Mouse (Mus musculus) embryonic facial prominence, embryonic 12.5 days (tissue): ENCODE results near the gene Rnf216. TPM values are rescaled to one million over a fixed set of nuclear protein-coding genes. Genes with fewer than 3 reads are reported as not detected.

Source experiments
- ATAC-seq: fragments of 200-750 bp; cut with Nextera tagmentation; 2 replicates; pipeline ENCODE4 v1.8.0; 2017; ENCODE audit not compliant: insufficient number of reproducible peaks, insufficient read depth, low FRiP score, low TSS enrichment
- H3K27ac ChIP-seq: fragments of 300-500 bp; sonication (generic); 2 replicates; pipeline ENCODE4 v1.5.1; 2016; ENCODE audit warnings: mild to moderate bottlenecking
- H3K27me3 ChIP-seq: fragments of 300-500 bp; sonication (generic); 2 replicates; pipeline ENCODE4 v1.6.1; 2016; ENCODE audit warnings: mild to moderate bottlenecking, moderate library complexity
- H3K36me3 ChIP-seq: fragments of 300-500 bp; sonication (generic); 2 replicates; pipeline ENCODE4 v1.6.1; 2016; ENCODE audit warnings: mild to moderate bottlenecking
- H3K4me1 ChIP-seq: fragments of 300-500 bp; sonication (generic); 2 replicates; pipeline ENCODE4 v1.6.1; 2016
- H3K4me2 ChIP-seq: fragments of 300-500 bp; sonication (generic); replicated peaks from 2 replicates; pipeline ENCODE4 v1.6.1; 2016; ENCODE audit warnings: mild to moderate bottlenecking, moderate library complexity
- H3K4me3 ChIP-seq: fragments of 300-500 bp; sonication (generic); 2 replicates; pipeline ENCODE4 v1.5.1; 2016; ENCODE audit warnings: mild to moderate bottlenecking
- H3K9ac ChIP-seq: fragments of 300-500 bp; sonication (generic); 2 replicates; pipeline ENCODE4 v1.6.1; 2016; ENCODE audit warnings: mild to moderate bottlenecking, moderate library complexity
- H3K9me3 ChIP-seq: fragments of 300-500 bp; sonication (generic); 2 replicates; pipeline ENCODE4 v1.6.1; 2016; ENCODE audit warnings: mild to moderate bottlenecking, moderate library complexity
- WGBS: fragments of 180-500 bp; shearing (Covaris S2); methylation state at CpG from one replicate; pipeline ENCODE4 v1.1.7; 2016; 5-methylcytosine and 5-hydroxymethylcytosine counted together
- polyA plus RNA-seq: library from polyadenylated mRNA; unstranded; fragments of >200 nt; fragmentation: Nextera tagmentation; extraction: Ambion mirVana; gene quantifications from 2 replicates; pipeline ENCODE4 v1.2.1, GENCODE M21; 2016

Gene Rnf216
- polyA plus RNA-seq, 1 experiment from 2014 or later, result 56.4 TPM

- peaks cover under 1% of the 10 kb centered on the region; the same call in 1 of the 2 replicates for H3K36me3 ChIP-seq
- ATAC-seq, result no peak
- H3K27ac ChIP-seq, result no peak overlapping the region
- H3K4me1 ChIP-seq, result peaks cover 9% of the 10 kb centered on the region
- WGBS, result 66% methylated on average over 3 of the region's 3 CpGs
- no peak overlapping the region for H3K4me3 ChIP-seq
- H3K9ac ChIP-seq, result no peak overlapping the region
- no peak overlapping the region for H3K4me2 ChIP-seq
- no peaks in the 10 kb centered on the region for H3K9me3 ChIP-seq
- no peaks in the 10 kb centered on the region for H3K27me3 ChIP-seq
Observed at GRCm38 (mm10) chr5:143034108-143034507, 78.7 kb downstream of the Rnf216 start.

GRCm38 (mm10) chr5:143033277-143033676 is 79.5 kb downstream of the Rnf216 start:
- no peaks in the 10 kb centered on the region for H3K27me3 ChIP-seq
- no peak for ATAC-seq
- H3K4me1 ChIP-seq, result peaks cover 9% of the 10 kb centered on the region
- no peak overlapping the region for H3K4me2 ChIP-seq
- 91% methylated on average over 3 of the region's 3 CpGs for WGBS
- H3K9ac ChIP-seq, result no peak overlapping the region
- no peak overlapping the region for H3K4me3 ChIP-seq
- H3K36me3 ChIP-seq, result peaks cover 7% of the 10 kb centered on the region; the same call in 1 of the 2 replicates
- no peak overlapping the region for H3K27ac ChIP-seq
- H3K9me3 ChIP-seq, result no peaks in the 10 kb centered on the region

- Histone ChIP-seq H3K27ac (no peak overlapping the region), H3K36me3 (peaks cover 7% of the 10 kb centered on the region; the same call in 1 of the 2 replicates), H3K27me3 (no peaks in the 10 kb centered on the region), H3K4me2 (no peak overlapping the region), H3K4me1 (peaks cover 9% of the 10 kb centered on the region), H3K4me3 (no peak overlapping the region), H3K9ac (no peak overlapping the region), H3K9me3 (no peaks in the 10 kb centered on the region)
- WGBS, result 28% methylated on average over 2 of the region's 2 CpGs
- no peak for ATAC-seq
Observed at GRCm38 (mm10) chr5:143032639-143033146, 80.1 kb downstream of the Rnf216 start.

GRCm38 (mm10) chr5:143031681-143032080 is 81.1 kb downstream of the Rnf216 start:
- WGBS, result 54% methylated on average over 7 of the region's 7 CpGs
- no peak overlapping the region for H3K27ac ChIP-seq
- no peaks in the 10 kb centered on the region for H3K9me3 ChIP-seq

GRCm38 (mm10) chr5:143031193-143031592 is 81.6 kb downstream of the Rnf216 start:
- H3K36me3 ChIP-seq, result peaks cover 19% of the 10 kb centered on the region
- peaks cover 9% of the 10 kb centered on the region for H3K4me1 ChIP-seq
- H3K9me3 ChIP-seq, result no peaks in the 10 kb centered on the region
- H3K27me3 ChIP-seq, result no peaks in the 10 kb centered on the region
- H3K4me2 ChIP-seq, result no peak overlapping the region
- H3K9ac ChIP-seq, result no peak overlapping the region
- H3K4me3 ChIP-seq, result no peak overlapping the region
- WGBS, result 73% methylated on average over 4 of the region's 4 CpGs
- no peak for ATAC-seq
- H3K27ac ChIP-seq, result no peak overlapping the region

More at GRCm38 (mm10) chr5:143031681-143032080, 81.1 kb downstream of the Rnf216 start:
- H3K4me3 ChIP-seq, result no peak overlapping the region
- H3K36me3 ChIP-seq, result peaks cover 14% of the 10 kb centered on the region
- peaks cover 9% of the 10 kb centered on the region for H3K4me1 ChIP-seq
- H3K4me2 ChIP-seq, result no peak overlapping the region
- no peak overlapping the region for H3K9ac ChIP-seq
- no peak for ATAC-seq
- no peaks in the 10 kb centered on the region for H3K27me3 ChIP-seq

- Histone ChIP-seq H3K4me1 (no peaks in the 10 kb centered on the region), H3K4me3 (no peak overlapping the region), H3K27me3 (no peaks in the 10 kb centered on the region), H3K9ac (no peak overlapping the region), H3K9me3 (no peaks in the 10 kb centered on the region), H3K4me2 (no peak overlapping the region), H3K36me3 (peaks cover 49% of the 10 kb centered on the region), H3K27ac (no peak overlapping the region)
- ATAC-seq, result no peak
- 93% methylated on average over 2 of the region's 2 CpGs for WGBS
Observed at GRCm38 (mm10) chr5:143023887-143024286, 88.9 kb downstream of the Rnf216 start.

- no peak overlapping the region for H3K9ac ChIP-seq
- no peaks in the 10 kb centered on the region for H3K4me1 ChIP-seq
- H3K27me3 ChIP-seq, result no peaks in the 10 kb centered on the region
- WGBS, result 88% methylated on average over 1 of the region's 1 CpGs
- H3K9me3 ChIP-seq, result no peaks in the 10 kb centered on the region
- no peak for ATAC-seq
- no peak overlapping the region for H3K4me3 ChIP-seq
- no peak overlapping the region for H3K27ac ChIP-seq
- no peak overlapping the region for H3K4me2 ChIP-seq
- H3K36me3 ChIP-seq, result peaks cover 45% of the 10 kb centered on the region
Observed at GRCm38 (mm10) chr5:143022956-143023355, 89.8 kb downstream of the Rnf216 start.

GRCm38 (mm10) chr5:143017401-143017800 is 95.4 kb downstream of the Rnf216 start:
- Histone ChIP-seq H3K36me3 (peaks cover 51% of the 10 kb centered on the region), H3K4me2 (no peak overlapping the region), H3K4me3 (no peak overlapping the region), H3K27ac (no peak overlapping the region), H3K9ac (no peak overlapping the region), H3K4me1 (no peaks in the 10 kb centered on the region), H3K9me3 (no peaks in the 10 kb centered on the region), H3K27me3 (no peaks in the 10 kb centered on the region)
- no peak for ATAC-seq
- WGBS, result 71% methylated on average over 5 of the region's 5 CpGs

- no peak for ATAC-seq
- Histone ChIP-seq H3K27me3 (no peaks in the 10 kb centered on the region), H3K4me3 (no peak overlapping the region), H3K4me2 (no peak overlapping the region), H3K27ac (peak overlapping the region; percentile 2; the same call in 1 of the 2 replicates), H3K9ac (no peak overlapping the region), H3K4me1 (peaks cover 5% of the 10 kb centered on the region), H3K36me3 (peaks cover 35% of the 10 kb centered on the region), H3K9me3 (no peaks in the 10 kb centered on the region)
- WGBS, result 29% methylated on average over 11 of the region's 11 CpGs
Observed at GRCm38 (mm10) chr5:143009383-143009782, 103.4 kb downstream of the Rnf216 start.

GRCm38 (mm10) chr5:143000654-143001500 is 111.9 kb downstream of the Rnf216 start:
- no peaks in the 10 kb centered on the region for H3K9me3 ChIP-seq
- H3K9ac ChIP-seq, result peak overlapping the region; percentile 22; the same call in 1 of the 2 replicates
- H3K4me2 ChIP-seq, result peak overlapping the region; percentile 45
- WGBS, result 17% methylated on average over 9 of the region's 9 CpGs
- H3K27ac ChIP-seq, result peak overlapping the region; percentile 99
- H3K4me3 ChIP-seq, result peak overlapping the region; percentile 4; the same call in 1 of the 2 replicates
- peak; percentile 97 for ATAC-seq
- peaks cover 51% of the 10 kb centered on the region for H3K4me1 ChIP-seq
- peaks cover 12% of the 10 kb centered on the region; the same call in 1 of the 2 replicates for H3K36me3 ChIP-seq
- H3K27me3 ChIP-seq, result no peaks in the 10 kb centered on the region

- WGBS, result 22% methylated on average over 4 of the region's 4 CpGs
- Histone ChIP-seq H3K4me2 (peak overlapping the region; percentile 36), H3K4me1 (peaks cover 51% of the 10 kb centered on the region), H3K9ac (no peak overlapping the region; the same call in 1 of the 2 replicates), H3K27me3 (no peaks in the 10 kb centered on the region), H3K36me3 (peaks cover 12% of the 10 kb centered on the region; the same call in 1 of the 2 replicates), H3K4me3 (peak overlapping the region; percentile 4; the same call in 1 of the 2 replicates), H3K9me3 (no peaks in the 10 kb centered on the region), H3K27ac (peak overlapping the region; percentile 99)
- no peak for ATAC-seq
Observed at GRCm38 (mm10) chr5:143000091-143000490, 112.7 kb downstream of the Rnf216 start.

GRCm38 (mm10) chr5:142998171-142998570 is 114.6 kb downstream of the Rnf216 start:
- Histone ChIP-seq H3K36me3 (peaks cover 18% of the 10 kb centered on the region), H3K27ac (peak overlapping the region; percentile 47; the same call in 1 of the 2 replicates), H3K4me3 (no peak overlapping the region), H3K9me3 (no peaks in the 10 kb centered on the region), H3K27me3 (no peaks in the 10 kb centered on the region), H3K9ac (no peak overlapping the region), H3K4me2 (no peak overlapping the region), H3K4me1 (peaks cover 50% of the 10 kb centered on the region)
- 42% methylated on average over 2 of the region's 2 CpGs for WGBS
- no peak for ATAC-seq
